Mouse (Mus musculus): Measurements from ENCODE around the gene Ppm1b. TPM values are rescaled to one million over a fixed set of nuclear protein-coding genes. Genes with fewer than 3 reads are reported as not detected.
"Not testable (repeated sequence)": the region's sequence is repeated elsewhere in the genome, so short reads cannot be mapped to it uniquely, and the experiment has no call there.

Gene Ppm1b
- 91.4 and 95.3 TPM in 2 replicates for polyA plus RNA-seq (2016; fragmentation: Nextera tagmentation; extraction: Ambion mirVana)

GRCm38 (mm10) chr17:84956441-84956840 is at the start of gene Ppm1b:
Ppm1b (plus strand) TSS chr17:84956741.
- Histone ChIP-seq H3K4me1 (replicated peaks) (peaks cover 21% of the 10 kb centered on the region), H3K9me3 (no peaks in the 10 kb centered on the region), H3K27me3 (no peaks in the 10 kb centered on the region), H3K27ac (peak within 1 kb of the TSS; percentile 88), H3K9ac (replicated peaks) (peak within 1 kb of the TSS; percentile 28), H3K4me3 (replicated peaks) (peak within 1 kb of the TSS; percentile 99), H3K4me2 (peak within 1 kb of the TSS; percentile 68), H3K36me3 (no peaks in the 10 kb centered on the region)
- WGBS, result 35% methylated on average over 9 of the region's 9 CpGs
- no peak for ATAC-seq (ENCODE audit: insufficient number of reproducible peaks, insufficient read depth, low FRiP score, low TSS enrichment, low read depth)

- H3K27me3 ChIP-seq, result no peaks in the 10 kb centered on the region
- no peak overlapping the region for H3K4me2 ChIP-seq
- no peak overlapping the region for H3K9ac ChIP-seq (replicated peaks)
- no peaks in the 10 kb centered on the region for H3K4me1 ChIP-seq (replicated peaks)
- no peak for ATAC-seq (ENCODE audit: insufficient number of reproducible peaks, insufficient read depth, low FRiP score, low TSS enrichment, low read depth)
- no peaks in the 10 kb centered on the region for H3K36me3 ChIP-seq
- WGBS, result 84% methylated on average over 19 of the region's 19 CpGs
- no peak overlapping the region for H3K27ac ChIP-seq
- H3K4me3 ChIP-seq (replicated peaks), result no peak overlapping the region
- no peaks in the 10 kb centered on the region for H3K9me3 ChIP-seq
These were observed 34.7 kb upstream of the Ppm1b start for GRCm38 (mm10) chr17:84921666-84922376.

GRCm38 (mm10) chr17:84924779-84925178 is 31.8 kb upstream of the Ppm1b start:
- no peak overlapping the region for H3K4me2 ChIP-seq
- H3K27ac ChIP-seq, result no peak overlapping the region
- no peaks in the 10 kb centered on the region for H3K36me3 ChIP-seq
- no peaks in the 10 kb centered on the region for H3K27me3 ChIP-seq
- H3K4me3 ChIP-seq (replicated peaks), result no peak overlapping the region
- no peak overlapping the region for H3K9ac ChIP-seq (replicated peaks)
- no peak for ATAC-seq (ENCODE audit: insufficient number of reproducible peaks, insufficient read depth, low FRiP score, low TSS enrichment, low read depth)
- WGBS, result 91% methylated on average over 5 of the region's 5 CpGs
- H3K9me3 ChIP-seq, result no peaks in the 10 kb centered on the region
- H3K4me1 ChIP-seq (replicated peaks), result no peaks in the 10 kb centered on the region

GRCm38 (mm10) chr17:84926233-84926632 is 30.3 kb upstream of the Ppm1b start:
- Histone ChIP-seq H3K4me2 (no peak overlapping the region), H3K9me3 (no peaks in the 10 kb centered on the region; the same call in 1 of the 2 replicates), H3K4me3 (replicated peaks) (no peak overlapping the region), H3K4me1 (replicated peaks) (no peaks in the 10 kb centered on the region), H3K27me3 (no peaks in the 10 kb centered on the region), H3K36me3 (no peaks in the 10 kb centered on the region), H3K9ac (replicated peaks) (no peak overlapping the region), H3K27ac (no peak overlapping the region)
- ATAC-seq (ENCODE audit: insufficient number of reproducible peaks, insufficient read depth, low FRiP score, low TSS enrichment, low read depth), result no peak
- WGBS, result 52% methylated on average over 5 of the region's 5 CpGs

GRCm38 (mm10) chr17:84927580-84927979 is 29.0 kb upstream of the Ppm1b start:
- H3K9ac ChIP-seq (replicated peaks), result no peak overlapping the region
- no peaks in the 10 kb centered on the region for H3K4me1 ChIP-seq (replicated peaks)
- WGBS, result 70% methylated on average over 5 of the region's 5 CpGs
- peaks cover 6% of the 10 kb centered on the region; the same call in 1 of the 2 replicates for H3K9me3 ChIP-seq
- H3K4me3 ChIP-seq (replicated peaks), result no peak overlapping the region
- no peak for ATAC-seq (ENCODE audit: insufficient number of reproducible peaks, insufficient read depth, low FRiP score, low TSS enrichment, low read depth)
- H3K27ac ChIP-seq, result no peak overlapping the region
- H3K4me2 ChIP-seq, result no peak overlapping the region
- no peaks in the 10 kb centered on the region for H3K36me3 ChIP-seq
- H3K27me3 ChIP-seq, result no peaks in the 10 kb centered on the region

- H3K27ac ChIP-seq, result no peak overlapping the region
- peaks cover 6% of the 10 kb centered on the region; the same call in 1 of the 2 replicates for H3K9me3 ChIP-seq
- peaks cover 13% of the 10 kb centered on the region; the same call in 1 of the 2 replicates for H3K4me1 ChIP-seq (replicated peaks)
- H3K36me3 ChIP-seq, result no peaks in the 10 kb centered on the region
- ATAC-seq (ENCODE audit: insufficient number of reproducible peaks, insufficient read depth, low FRiP score, low TSS enrichment, low read depth), result no peak
- no peaks in the 10 kb centered on the region for H3K27me3 ChIP-seq
- no peak overlapping the region for H3K4me2 ChIP-seq
- H3K9ac ChIP-seq (replicated peaks), result no peak overlapping the region
- H3K4me3 ChIP-seq (replicated peaks), result no peak overlapping the region
- WGBS, result 93% methylated on average over 7 of the region's 7 CpGs
These were observed 23.6 kb upstream of the Ppm1b start for GRCm38 (mm10) chr17:84932943-84933342.

- ATAC-seq (ENCODE audit: insufficient number of reproducible peaks, insufficient read depth, low FRiP score, low TSS enrichment, low read depth), result no peak
These were observed 22.6 kb upstream of the Ppm1b start for GRCm38 (mm10) chr17:84933968-84934367.

GRCm38 (mm10) chr17:84935620-84936019 is 20.9 kb upstream of the Ppm1b start:
- ATAC-seq (ENCODE audit: insufficient number of reproducible peaks, insufficient read depth, low FRiP score, low TSS enrichment, low read depth); H3K27ac ChIP-seq; H3K4me2 ChIP-seq; H3K9me3 ChIP-seq; H3K36me3 ChIP-seq; H3K27me3 ChIP-seq; H3K9ac ChIP-seq (replicated peaks); H3K4me3 ChIP-seq (replicated peaks): not testable (repeated sequence)
- peaks cover 13% of the 10 kb centered on the region; the same call in 1 of the 2 replicates for H3K4me1 ChIP-seq (replicated peaks)
- 56% methylated on average over 4 of the region's 4 CpGs for WGBS

More at GRCm38 (mm10) chr17:84933968-84934367, 22.6 kb upstream of the Ppm1b start:
- H3K36me3 ChIP-seq, result no peaks in the 10 kb centered on the region
- H3K4me1 ChIP-seq (replicated peaks), result peaks cover 13% of the 10 kb centered on the region; the same call in 1 of the 2 replicates
- H3K4me3 ChIP-seq (replicated peaks), result no peak overlapping the region
- H3K9me3 ChIP-seq, result peaks cover 6% of the 10 kb centered on the region; the same call in 1 of the 2 replicates
- 68% methylated on average over 5 of the region's 5 CpGs for WGBS
- H3K27me3 ChIP-seq, result no peaks in the 10 kb centered on the region
- H3K4me2 ChIP-seq, result no peak overlapping the region
- H3K27ac ChIP-seq, result no peak overlapping the region
- H3K9ac ChIP-seq (replicated peaks), result no peak overlapping the region

GRCm38 (mm10) chr17:84936301-84936700 is 20.2 kb upstream of the Ppm1b start:
- Histone ChIP-seq H3K4me3 (replicated peaks) (no peak overlapping the region), H3K27ac (peak overlapping the region; percentile 67), H3K27me3 (no peaks in the 10 kb centered on the region), H3K9me3 (0 out of 2 replicates have a peak, but pooled peaks cover 6% of the 10 kb centered on the region), H3K4me2 (0 out of 2 replicates have a peak overlapping the region, but pooled peaks have one; percentile 10), H3K4me1 (replicated peaks) (peaks cover 13% of the 10 kb centered on the region; the same call in 1 of the 2 replicates), H3K36me3 (no peaks in the 10 kb centered on the region), H3K9ac (replicated peaks) (no peak overlapping the region)
- no peak for ATAC-seq (ENCODE audit: insufficient number of reproducible peaks, insufficient read depth, low FRiP score, low TSS enrichment, low read depth)
- WGBS, result 28% methylated on average over 9 of the region's 9 CpGs

GRCm38 (mm10) chr17:84936809-84937208 is 19.7 kb upstream of the Ppm1b start:
- H3K4me2 ChIP-seq, result 0 out of 2 replicates have a peak overlapping the region, but pooled peaks have one; percentile 10
- 0 out of 2 replicates have a peak, but pooled peaks cover 5% of the 10 kb centered on the region for H3K9me3 ChIP-seq
- no peak overlapping the region for H3K9ac ChIP-seq (replicated peaks)
- H3K36me3 ChIP-seq, result no peaks in the 10 kb centered on the region
- H3K4me1 ChIP-seq (replicated peaks), result peaks cover 13% of the 10 kb centered on the region; the same call in 1 of the 2 replicates
- no peak for ATAC-seq (ENCODE audit: insufficient number of reproducible peaks, insufficient read depth, low FRiP score, low TSS enrichment, low read depth)
- 83% methylated on average over 5 of the region's 5 CpGs for WGBS
- H3K27ac ChIP-seq, result peak overlapping the region; percentile 67; the same call in 1 of the 2 replicates
- H3K27me3 ChIP-seq, result no peaks in the 10 kb centered on the region
- no peak overlapping the region for H3K4me3 ChIP-seq (replicated peaks)

GRCm38 (mm10) chr17:84937220-84937619 is 19.3 kb upstream of the Ppm1b start:
- H3K36me3 ChIP-seq, result no peaks in the 10 kb centered on the region
- H3K9me3 ChIP-seq, result 0 out of 2 replicates have a peak, but pooled peaks cover under 1% of the 10 kb centered on the region
- H3K4me2 ChIP-seq, result no peak overlapping the region
- H3K27ac ChIP-seq, result no peak overlapping the region
- WGBS, result 91% methylated on average over 7 of the region's 7 CpGs
- no peak overlapping the region for H3K9ac ChIP-seq (replicated peaks)
- peaks cover 13% of the 10 kb centered on the region; the same call in 1 of the 2 replicates for H3K4me1 ChIP-seq (replicated peaks)
- no peak overlapping the region for H3K4me3 ChIP-seq (replicated peaks)
- no peaks in the 10 kb centered on the region for H3K27me3 ChIP-seq
- ATAC-seq (ENCODE audit: insufficient number of reproducible peaks, insufficient read depth, low FRiP score, low TSS enrichment, low read depth), result no peak
